Mouse (Mus musculus) testis, adult 2 months (tissue): ENCODE results near the gene Foxj3. TPM values are rescaled to one million over a fixed set of nuclear protein-coding genes. Genes with fewer than 3 reads are reported as not detected.
A peak's percentile ranks its signal among the peaks of the same experiment; 100 is the strongest.

Experiments
- H3K27ac ChIP-seq: fragments of 200-500 bp; 2 replicates; pipeline ENCODE4 v1.5.1; 2012; ENCODE audit warnings: low read depth, low read length; ENCODE audit not compliant: control insufficient read depth, insufficient read depth
- H3K27me3 ChIP-seq: fragments of 200-500 bp; 2 replicates; pipeline ENCODE4 v1.6.1; 2012; ENCODE audit warnings: mild to moderate bottlenecking, low read length, moderate library complexity; ENCODE audit not compliant: control insufficient read depth, insufficient read depth
- H3K36me3 ChIP-seq: fragments of 200-500 bp; 2 replicates; pipeline ENCODE4 v1.6.1; 2012; ENCODE audit warnings: mild to moderate bottlenecking, low read length; ENCODE audit not compliant: control insufficient read depth, insufficient read depth
- H3K4me1 ChIP-seq: fragments of 200-500 bp; 2 replicates; pipeline ENCODE4 v1.6.1; 2012; ENCODE audit warnings: low read length; ENCODE audit not compliant: control insufficient read depth, insufficient read depth
- H3K4me3 ChIP-seq: fragments of 200-500 bp; 2 replicates; pipeline ENCODE4 v1.5.1; 2012; ENCODE audit warnings: low read depth, mild to moderate bottlenecking, low read length, moderate library complexity, mixed read lengths; ENCODE audit not compliant: control insufficient read depth
- CTCF ChIP-seq: fragments of 200-500 bp; IDR thresholded peaks from 2 replicates; pipeline ENCODE4 v1.5.1; 2012; ENCODE audit warnings: low read depth, mild to moderate bottlenecking, inconsistent platforms, low read length, moderate library complexity; ENCODE audit not compliant: control insufficient read depth, insufficient read depth, insufficient replicate concordance
- POLR2A ChIP-seq: fragments of 200-500 bp; IDR thresholded peaks from 2 replicates; pipeline ENCODE4 v1.6.1; 2012; ENCODE audit warnings: low read depth, mild to moderate bottlenecking, inconsistent platforms, low read length, moderate library complexity; ENCODE audit not compliant: control insufficient read depth
- polyA plus RNA-seq: library from polyadenylated mRNA; depleted of rRNA; stranded (reverse); fragments of >200 nt; gene quantifications from 2 replicates; pipeline ENCODE4 v1.2.3, GENCODE M21; 2012

Foxj3 gene
- polyA plus RNA-seq, 1 experiment: 8.8 TPM

DNA sequence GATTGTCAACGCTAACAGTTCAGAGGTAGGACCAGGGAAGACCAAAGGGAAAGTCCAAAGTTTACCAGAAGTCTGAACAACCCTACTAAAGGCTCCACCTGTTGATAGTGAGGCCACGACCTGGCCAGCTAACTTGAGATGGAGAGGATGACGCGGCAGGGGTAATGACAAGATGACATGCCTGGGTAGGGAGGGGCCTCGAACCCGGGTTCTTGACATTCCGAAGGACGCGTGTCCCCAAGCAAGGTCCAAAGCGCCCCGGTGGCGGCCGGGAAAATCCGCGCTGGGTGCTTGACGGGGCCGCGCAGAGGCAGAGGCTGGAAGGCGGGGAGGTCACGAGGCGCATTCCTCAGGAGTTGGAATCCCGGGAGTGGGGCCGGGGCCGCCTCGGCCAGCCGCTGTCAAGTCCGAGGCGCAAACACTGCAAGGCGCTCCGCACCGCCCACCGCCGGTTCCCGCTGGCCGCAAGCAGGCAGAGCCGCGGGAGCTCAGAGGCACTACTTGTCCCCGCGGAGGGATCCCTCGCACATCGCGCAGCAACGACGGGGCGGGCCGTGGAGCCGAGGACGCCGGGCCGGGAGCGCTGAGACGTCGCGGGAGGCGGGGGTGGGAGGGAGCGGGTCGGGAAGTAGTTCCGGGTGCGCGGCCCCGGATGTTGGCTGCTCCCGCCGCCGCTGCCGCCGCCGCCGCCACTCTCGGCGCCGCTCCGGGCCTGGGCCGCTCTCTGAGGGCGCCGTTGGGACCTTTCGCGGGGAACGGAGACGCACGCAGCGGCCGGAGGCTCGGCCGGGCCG is 2.4 kb downstream of the Foxj3 start, which contains the start of gene Frg2f1:
Frg2f1 (minus strand) TSS at position 499 of the 794 bp plus-strand sequence.
- Histone ChIP-seq H3K4me1 (peaks cover 3% of the 10 kb centered on the region; the same call in 1 of the 2 replicates), H3K27me3 (no peaks in the 10 kb centered on the region), H3K36me3 (no peaks in the 10 kb centered on the region), H3K4me3 (peak within 1 kb of the TSS; percentile 98), H3K27ac (peak within 1 kb of the TSS; percentile 91)
- no peak for TF ChIP-seq CTCF
- TF ChIP-seq POLR2A: peak; percentile 48

DNA sequence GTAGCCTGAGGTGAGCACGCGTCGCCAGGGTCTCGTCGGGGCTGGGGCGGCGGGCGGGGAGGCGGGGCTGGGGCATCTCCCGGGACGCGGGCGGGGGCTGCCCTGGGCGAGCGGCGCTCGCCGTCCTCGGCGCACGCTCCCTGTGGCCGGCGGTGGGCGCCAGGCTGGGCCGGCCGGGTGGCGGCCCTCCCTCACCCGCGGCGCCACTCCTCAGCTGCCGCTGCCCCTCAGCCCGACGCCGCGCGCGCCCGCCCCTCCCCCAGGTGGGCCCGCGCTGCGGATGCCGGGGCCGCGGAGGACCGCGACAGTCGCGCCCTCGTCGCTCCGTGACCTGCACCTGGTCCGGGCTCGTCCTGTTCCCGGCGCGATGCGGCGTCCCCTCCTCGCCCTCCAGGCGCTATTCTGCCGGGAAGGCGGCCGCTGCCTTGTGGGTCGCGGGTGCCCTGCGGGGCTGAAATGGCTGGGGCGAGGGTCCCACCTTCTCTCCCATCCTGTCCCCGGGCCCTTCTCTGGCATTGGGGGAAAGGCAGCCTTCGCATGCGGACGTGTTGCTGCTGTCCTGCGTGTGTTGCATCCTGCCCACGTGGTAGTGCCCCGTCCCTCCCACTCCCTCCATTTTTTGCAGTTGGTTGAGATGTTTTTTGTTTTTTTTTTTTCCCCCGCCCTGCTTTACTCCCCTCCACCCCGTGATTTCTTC is 3.2 kb downstream of the Foxj3 start:
- no peaks in the 10 kb centered on the region for H3K36me3 ChIP-seq
- TF ChIP-seq POLR2A (no peak; the same call in 1 of the 2 replicates), CTCF (no peak)
- peak overlapping the region; percentile 91 for H3K27ac ChIP-seq
- peak overlapping the region; percentile 98 for H3K4me3 ChIP-seq
- no peaks in the 10 kb centered on the region for H3K27me3 ChIP-seq
- H3K4me1 ChIP-seq: peaks cover 3% of the 10 kb centered on the region; the same call in 1 of the 2 replicates

DNA sequence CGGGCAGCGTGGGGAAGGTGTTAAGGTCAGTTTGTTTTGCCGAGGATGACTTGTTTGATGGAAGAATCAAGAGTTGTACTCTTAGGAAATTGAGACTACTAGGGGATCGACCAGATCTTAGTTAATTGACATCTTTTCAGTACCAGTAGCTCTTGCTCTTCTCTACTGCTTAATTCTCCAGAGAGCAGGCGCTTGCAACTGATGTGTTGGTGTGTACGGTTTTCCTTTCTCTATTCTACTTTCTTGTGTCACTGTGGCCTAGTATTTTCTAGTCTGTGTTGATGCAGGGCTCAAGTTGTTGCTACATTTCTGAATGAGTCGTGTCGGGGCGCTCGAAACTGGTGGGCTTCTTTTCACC is 3.7 kb downstream of the Foxj3 start:
- TF ChIP-seq POLR2A (no peak), CTCF (no peak)
- Histone ChIP-seq H3K4me3 (peak overlapping the region; percentile 98), H3K4me1 (peaks cover 3% of the 10 kb centered on the region; the same call in 1 of the 2 replicates), H3K36me3 (no peaks in the 10 kb centered on the region), H3K27me3 (no peaks in the 10 kb centered on the region), H3K27ac (peak overlapping the region; percentile 91)

DNA sequence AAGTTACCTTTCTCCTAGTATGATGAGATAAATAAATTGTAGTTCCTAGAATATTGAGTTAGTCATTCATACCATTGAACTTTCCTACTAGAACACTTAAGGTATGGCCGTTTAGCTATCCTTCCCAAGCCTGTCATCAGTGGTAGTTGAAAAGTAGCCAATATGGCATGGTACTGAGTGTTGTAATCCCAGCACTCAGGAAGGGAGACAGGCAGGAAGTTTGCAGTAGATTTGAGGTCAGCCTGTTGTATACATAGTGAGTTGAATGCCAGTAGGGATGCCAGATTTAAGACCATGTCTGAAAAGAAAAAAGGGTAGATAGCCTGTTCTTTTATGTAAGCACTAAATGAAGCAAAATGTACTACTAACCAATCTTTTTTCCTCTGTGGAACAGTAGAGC is 14.1 kb downstream of the Foxj3 start:
- Histone ChIP-seq H3K36me3 (no peaks in the 10 kb centered on the region), H3K4me1 (no peaks in the 10 kb centered on the region), H3K27ac (no peak overlapping the region), H3K4me3 (no peak overlapping the region), H3K27me3 (no peaks in the 10 kb centered on the region)
- TF ChIP-seq POLR2A (no peak), CTCF (no peak)

DNA sequence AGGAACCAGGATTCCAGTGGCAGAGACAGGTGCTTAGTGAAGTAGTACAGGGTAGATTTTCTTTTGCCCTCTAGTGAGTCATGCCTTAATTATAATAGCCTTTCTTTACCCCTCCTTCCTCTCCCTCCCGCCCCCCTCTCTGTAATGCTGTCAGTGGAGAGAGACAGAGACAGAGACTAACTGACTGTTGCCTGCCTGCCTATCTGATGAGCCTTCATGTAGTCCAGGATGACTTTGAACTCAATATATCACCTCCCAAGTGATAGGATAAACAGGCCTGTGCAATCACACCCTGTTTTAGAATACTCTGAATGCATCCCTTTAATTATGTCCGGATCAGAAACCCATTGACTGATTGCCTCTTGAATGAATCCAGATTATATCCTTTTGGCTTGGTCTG is 18.7 kb downstream of the Foxj3 start:
- Histone ChIP-seq H3K4me3 (no peak overlapping the region), H3K4me1 (no peaks in the 10 kb centered on the region), H3K27ac (no peak overlapping the region), H3K36me3 (no peaks in the 10 kb centered on the region), H3K27me3 (no peaks in the 10 kb centered on the region)
- TF ChIP-seq POLR2A (no peak), CTCF (no peak)

DNA sequence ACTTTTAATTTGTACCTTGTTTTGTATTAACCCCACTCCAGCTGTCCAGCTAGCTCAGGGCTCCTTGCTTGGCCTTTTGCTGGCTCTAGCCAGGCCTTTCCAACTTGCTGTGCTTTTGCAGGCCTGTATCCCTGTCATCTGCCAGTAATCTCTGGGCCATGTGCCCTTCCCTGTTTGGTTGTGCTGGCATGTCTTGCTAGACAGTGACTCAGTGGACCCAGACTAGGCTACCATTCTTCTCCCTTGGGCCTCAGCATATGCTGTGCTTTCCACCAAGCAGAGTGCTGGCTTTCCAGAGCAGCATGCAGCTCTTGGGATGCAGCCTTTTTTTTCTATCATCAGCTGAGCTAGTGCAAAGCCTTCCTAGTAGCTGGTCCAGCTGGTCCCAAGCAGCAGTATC is 26.3 kb downstream of the Foxj3 start:
- Histone ChIP-seq H3K4me1 (no peaks in the 10 kb centered on the region), H3K27ac (no peak overlapping the region), H3K4me3 (no peak overlapping the region), H3K36me3 (no peaks in the 10 kb centered on the region), H3K27me3 (no peaks in the 10 kb centered on the region)
- TF ChIP-seq POLR2A (no peak), CTCF (no peak)

DNA sequence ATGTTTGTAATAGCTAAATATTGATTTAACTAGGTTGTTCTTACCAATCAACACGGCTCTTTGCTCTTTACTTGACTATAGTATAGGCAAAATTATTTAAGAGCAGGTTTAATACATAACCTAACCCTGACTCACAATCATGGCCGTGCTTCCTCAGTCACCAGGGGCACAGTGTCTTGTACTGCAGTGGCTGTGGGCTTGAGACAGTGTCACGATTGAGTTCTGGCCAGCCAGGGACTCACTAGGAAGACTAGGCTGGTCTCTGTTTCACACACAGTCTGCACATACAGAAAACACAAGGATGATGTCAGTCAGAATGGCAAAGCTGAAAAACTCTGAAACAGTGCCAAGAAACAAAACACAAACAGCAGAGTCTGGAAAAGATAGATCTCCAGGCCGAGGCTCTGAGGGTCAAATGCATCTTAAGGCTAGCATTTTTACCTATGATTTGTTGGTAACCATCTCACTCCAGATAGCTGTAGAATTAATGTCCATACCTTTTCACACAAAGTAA is 29.6 kb downstream of the Foxj3 start:
- H3K27ac ChIP-seq: no peak overlapping the region
- no peaks in the 10 kb centered on the region for H3K36me3 ChIP-seq
- no peaks in the 10 kb centered on the region for H3K27me3 ChIP-seq
- TF ChIP-seq CTCF (no peak), POLR2A (no peak)
- H3K4me1 ChIP-seq: no peaks in the 10 kb centered on the region
- H3K4me3 ChIP-seq: no peak overlapping the region
